8 mouse cellular contexts compared by ENCODE assay signal in genomic region chrX:169303945-169304344, GRCm38 (mm10). TPM values are rescaled to one million over a fixed set of nuclear protein-coding genes. Genes with fewer than 3 reads are reported as not detected.
DNase-seq lines count a peak whose midpoint lies in the region; ATAC-seq and TF ChIP-seq lines count a peak whose summit lies in the region.

No protein-coding gene starts in this region.

- 55% methylated on average over 3 of the region's 3 CpGs for WGBS in kidney, embryonic 14.5 days
- WGBS in liver, embryonic 14.5 days (ENCODE audit: insufficient replicate concordance) = 33% methylated on average over 3 of the region's 3 CpGs

- DNase-seq in adrenal gland, adult (ENCODE audit: inconsistent age in 2 of 2, low spot score in 1 of 2) = peak; percentile 7 to 68
- no peak for DNase-seq in adrenal gland, adult 8-10 months
- peak; percentile 38 for DNase-seq in kidney, adult 9 months
- DNase-seq in CH12.LX (ENCODE audit: extremely low read depth) = peak; percentile 44
- DNase-seq in cerebellum, postnatal 36 days = peak; percentile 14 to 59
- peak in 1 of 3 experiments; percentile 9 for DNase-seq in liver, embryonic 14.5 days (ENCODE audit: low read depth in 3 of 3, low spot score in 3 of 3)
- DNase-seq in thymus, postnatal 0 days (ENCODE audit: low spot score) = peak; percentile 47

- TF ChIP-seq RAD21 in CH12.LX (IDR thresholded peaks at IDR 0.05; ENCODE audit: low read depth, low read length) = peak; percentile 53

- H3K79me2 ChIP-seq in CH12.LX (replicated peaks; ENCODE audit: control insufficient read depth, extremely low read depth, insufficient read depth, poor library complexity, severe bottlenecking) = no peaks in the 10 kb centered on the region

- TF ChIP-seq POLR2A in CH12.LX (IDR thresholded peaks at IDR 0.05; ENCODE audit: low read depth, low read length) = no peak

- in situ Hi-C loops in CH12.LX (cut with MboI; ENCODE audit: low pct_ligation_motif_present, low pct_unique_long_range_greater_than_20kb, low sequenced_read_pairs) = loop anchor here (10.0 kb wide), 1 partner anchor 359 kb away; no protein-coding TSS in a partner anchor

- H3K4me1 ChIP-seq in kidney, embryonic 14.5 days (ENCODE audit: control insufficient read depth, insufficient read depth, low read length) = no peaks in the 10 kb centered on the region
- H3K4me1 ChIP-seq in CH12.LX (ENCODE audit: control insufficient read depth in 1 of 2, insufficient read depth in 2 of 2) = peaks cover 0 to 6% of the 10 kb centered on the region in 2 experiments; a peak in 2 of 4 replicates
- H3K4me1 ChIP-seq in liver, embryonic 14.5 days (replicated peaks; ENCODE audit: control insufficient read depth in 2 of 2, insufficient read depth in 2 of 2, low read length in 1 of 2) = no peaks in the 10 kb centered on the region

- no peak overlapping the region for H3K9ac ChIP-seq in kidney, embryonic 14.5 days (ENCODE audit: low read depth, low read length)
- no peak overlapping the region for H3K9ac ChIP-seq in CH12.LX (ENCODE audit: insufficient read depth, low read depth)
- H3K9ac ChIP-seq in liver, embryonic 14.5 days (replicated peaks) = no peak overlapping the region

- dilution Hi-C loops in CH12.LX (cut with MboI; ENCODE audit: extremely low pct_ligation_motif_present, extremely low pct_unique_long_range_greater_than_20kb, low sequenced_read_pairs) = no loop called here

- no peak overlapping the region for H3K4me2 ChIP-seq in kidney, embryonic 14.5 days (replicated peaks; ENCODE audit: low read depth, low read length)
- no peak overlapping the region for H3K4me2 ChIP-seq in CH12.LX (ENCODE audit: insufficient read depth, low read depth, poor library complexity, severe bottlenecking)
- H3K4me2 ChIP-seq in liver, embryonic 14.5 days (ENCODE audit: low read depth) = no peak overlapping the region

- no peaks in the 10 kb centered on the region; the same call in 1 of the 2 replicates for H3K27me3 ChIP-seq in kidney, embryonic 14.5 days (ENCODE audit: control insufficient read depth, insufficient read depth, low read length)
- H3K27me3 ChIP-seq in CH12.LX (replicated peaks) = no peaks in the 10 kb centered on the region
- no peaks in the 10 kb centered on the region for H3K27me3 ChIP-seq in liver, embryonic 14.5 days (ENCODE audit: control insufficient read depth, insufficient read depth, low read length)

- H3K27ac ChIP-seq in kidney, embryonic 14.5 days (ENCODE audit: low read depth, low read length) = no peak overlapping the region
- H3K27ac ChIP-seq in CH12.LX (ENCODE audit: insufficient read depth, low read depth) = no peak overlapping the region
- no peak overlapping the region for H3K27ac ChIP-seq in liver, embryonic 14.5 days

- no peaks in the 10 kb centered on the region for H3K36me3 ChIP-seq in kidney, embryonic 14.5 days (ENCODE audit: control insufficient read depth, insufficient read depth, low read length)
- peaks cover 0 to 15% of the 10 kb centered on the region in 2 experiments for H3K36me3 ChIP-seq in CH12.LX (replicated peaks in 1 of 2; ENCODE audit: control insufficient read depth in 1 of 2, insufficient read depth in 1 of 2, low read length in 1 of 2)
- H3K36me3 ChIP-seq in liver, embryonic 14.5 days (replicated peaks; ENCODE audit: control insufficient read depth, insufficient read depth, low read depth) = no peaks in the 10 kb centered on the region

- H3K9me3 ChIP-seq in kidney, embryonic 14.5 days (ENCODE audit: control insufficient read depth, low read length) = no peaks in the 10 kb centered on the region
- H3K9me3 ChIP-seq in CH12.LX (replicated peaks; ENCODE audit: low read length) = no peaks in the 10 kb centered on the region
- H3K9me3 ChIP-seq in liver, embryonic 14.5 days (ENCODE audit: control insufficient read depth, low read length) = no peaks in the 10 kb centered on the region

- TF ChIP-seq CTCF in CH12.LX (conservative IDR thresholded peaks at IDR 0.05 in 1 of 2, IDR thresholded peaks at IDR 0.05 in 1 of 2; ENCODE audit: low read depth in 2 of 2, low read length in 2 of 2) = peak; percentile 16 to 52; a peak in 2 of 4 replicates
- peak; percentile 57; the same call in 1 of the 2 replicates for TF ChIP-seq CTCF in liver, embryonic 14.5 days (IDR thresholded peaks at IDR 0.05; ENCODE audit: low read depth)

- no peak for ATAC-seq in kidney, embryonic 14.5 days (ENCODE audit: low FRiP score, low TSS enrichment)
- ATAC-seq in liver, embryonic 14.5 days (ENCODE audit: insufficient read depth) = no peak

- TF ChIP-seq EP300 in CH12.LX (IDR thresholded peaks at IDR 0.05; ENCODE audit: low read length) = no peak
- no peak for TF ChIP-seq EP300 in liver, embryonic 14.5 days (IDR thresholded peaks at IDR 0.05; ENCODE audit: low read depth)

- no peak overlapping the region for H3K4me3 ChIP-seq in kidney, embryonic 14.5 days (ENCODE audit: low read length)
- no peak overlapping the region for H3K4me3 ChIP-seq in CH12.LX (replicated peaks in 1 of 3; ENCODE audit: low read depth in 2 of 3, low read length in 2 of 3, poor library complexity in 1 of 3)
- H3K4me3 ChIP-seq in liver, embryonic 14.5 days (ENCODE audit: insufficient read depth in 1 of 2, low read depth in 2 of 2, low read length in 2 of 2) = no peak overlapping the region

TF ChIP-seq in CH12.LX, 34 proteins besides CTCF, POLR2A, EP300 and RAD21:
- TF ChIP-seq ZC3H11A (IDR thresholded peaks at IDR 0.05; ENCODE audit: low read depth, low read length) (no peak), SMC3 (IDR thresholded peaks at IDR 0.05; ENCODE audit: low read depth, low read length) (peak; percentile 41)

RNA-seq across cellular contexts. Expression of gene Hccs, which starts 16.2 kb away (rescaled TPM):
- 10 to 100 TPM; 15.6 to 20.4 (median 19.7) TPM for total RNA-seq in adrenal gland, adult 8-10 months (2022)
- polyA plus RNA-seq in kidney, embryonic 14.5 days (2014; fragmentation: Nextera tagmentation; extraction: Ambion mirVana) = 30.6 and 37.7 TPM in 2 replicates
- total RNA-seq in CH12.LX (2012; rRNA removed) (21.7 and 27.1 TPM in 2 replicates), CH12.LX (2014; rRNA removed) (87.8 and 102 TPM in 2 replicates)
- polyA plus RNA-seq in CH12.LX (2012; ENCODE audit: insufficient read length, low read depth) = 32.6 and 40.0 TPM in 2 replicates
- polyA plus RNA-seq in liver, embryonic 14.5 days (2012; rRNA removed) = 4.0 and 5.8 TPM in 2 replicates
- polyA plus RNA-seq in liver, embryonic 14.5 days (2014; fragmentation: Nextera tagmentation; extraction: Ambion mirVana) = 11.0 and 11.7 TPM in 2 replicates
- 49.5 and 52.4 TPM in 2 replicates for polyA plus RNA-seq in thymus, postnatal 0 days (2015; fragmentation: Nextera tagmentation; extraction: Ambion mirVana)
